Mouse (Mus musculus) heart, embryonic 14.5 days (tissue): ENCODE measurements around the gene Rnaseh2c. TPM values are rescaled to one million over a fixed set of nuclear protein-coding genes. Genes with fewer than 3 reads are reported as not detected.

Experiments
- ATAC-seq: fragments of 200-750 bp; cut with Nextera tagmentation; 2 replicates; pipeline ENCODE4 v1.8.0; 2017; ENCODE audit warnings: low read depth, moderate TSS enrichment; ENCODE audit not compliant: insufficient number of reproducible peaks, insufficient read depth, low FRiP score
- H3K27ac ChIP-seq, 2 experiments: fragments of 200-500 bp in 1 of 2; fragments of 300-500 bp in 1 of 2; sonication (generic) in 1 of 2; replicated peaks in 1 of 2; 2 replicates each; pipeline ENCODE4 v1.5.1; 2012 to 2014; ENCODE audit warnings: low read depth in 2 of 2, low read length in 2 of 2, control low read depth in 1 of 2, mild to moderate bottlenecking in 1 of 2, mixed read lengths in 1 of 2; ENCODE audit not compliant: control insufficient read depth in 1 of 2, insufficient read depth in 1 of 2
- H3K27me3 ChIP-seq: fragments of 300-500 bp; sonication (generic); 2 replicates; pipeline ENCODE4 v1.6.1; 2014; ENCODE audit warnings: mild to moderate bottlenecking, low read length, control low read depth; ENCODE audit not compliant: control insufficient read depth, insufficient read depth
- H3K36me3 ChIP-seq: fragments of 300-500 bp; sonication (generic); 2 replicates; pipeline ENCODE4 v1.6.1; 2014; ENCODE audit warnings: mild to moderate bottlenecking, control low read depth, low read length, mixed read lengths; ENCODE audit not compliant: control insufficient read depth, insufficient read depth
- H3K4me1 ChIP-seq, 2 experiments: fragments of 200-500 bp in 1 of 2; fragments of 300-500 bp in 1 of 2; sonication (generic) in 1 of 2; 2 replicates each; pipeline ENCODE4 v1.6.1; 2012 to 2014; ENCODE audit warnings: low read length in 2 of 2, control low read depth in 1 of 2, mixed read lengths in 1 of 2; ENCODE audit not compliant: control insufficient read depth in 2 of 2, insufficient read depth in 2 of 2
- H3K4me2 ChIP-seq: fragments of 300-500 bp; sonication (generic); 2 replicates; pipeline ENCODE4 v1.6.1; 2014; ENCODE audit warnings: mild to moderate bottlenecking, low read length
- H3K4me3 ChIP-seq, 2 experiments: fragments of 200-500 bp in 1 of 2; fragments of 300-500 bp in 1 of 2; sonication (generic) in 1 of 2; 2 replicates each; pipeline ENCODE4 v1.5.1; 2012 to 2014; ENCODE audit warnings: low read length in 2 of 2, mild to moderate bottlenecking in 2 of 2, control low read depth in 1 of 2, low read depth in 1 of 2, moderate library complexity in 1 of 2; ENCODE audit not compliant: control insufficient read depth in 1 of 2, insufficient read depth in 1 of 2
- H3K9ac ChIP-seq: fragments of 300-500 bp; sonication (generic); 2 replicates; pipeline ENCODE4 v1.6.1; 2014; ENCODE audit warnings: mild to moderate bottlenecking, low read length
- H3K9me3 ChIP-seq: fragments of 300-500 bp; sonication (generic); 2 replicates; pipeline ENCODE4 v1.6.1; 2016; ENCODE audit warnings: low read length, control low read depth; ENCODE audit not compliant: control insufficient read depth
- WGBS: fragments of 180-500 bp; shearing (Covaris S2); extraction: QIAGEN DNeasy Blood & Tissue Kit; methylation state at CpG from one replicate; pipeline ENCODE4 v1.1.7; 2014; 5-methylcytosine and 5-hydroxymethylcytosine counted together
- polyA plus RNA-seq: library from polyadenylated mRNA; unstranded; fragments of >200 nt; fragmentation: Nextera tagmentation; extraction: Ambion mirVana; gene quantifications from 2 replicates; pipeline ENCODE4 v1.2.1, GENCODE M21; 2014

Rnaseh2c gene
- polyA plus RNA-seq, 1 experiment from 2014 or later, result 78.5 TPM

DNA sequence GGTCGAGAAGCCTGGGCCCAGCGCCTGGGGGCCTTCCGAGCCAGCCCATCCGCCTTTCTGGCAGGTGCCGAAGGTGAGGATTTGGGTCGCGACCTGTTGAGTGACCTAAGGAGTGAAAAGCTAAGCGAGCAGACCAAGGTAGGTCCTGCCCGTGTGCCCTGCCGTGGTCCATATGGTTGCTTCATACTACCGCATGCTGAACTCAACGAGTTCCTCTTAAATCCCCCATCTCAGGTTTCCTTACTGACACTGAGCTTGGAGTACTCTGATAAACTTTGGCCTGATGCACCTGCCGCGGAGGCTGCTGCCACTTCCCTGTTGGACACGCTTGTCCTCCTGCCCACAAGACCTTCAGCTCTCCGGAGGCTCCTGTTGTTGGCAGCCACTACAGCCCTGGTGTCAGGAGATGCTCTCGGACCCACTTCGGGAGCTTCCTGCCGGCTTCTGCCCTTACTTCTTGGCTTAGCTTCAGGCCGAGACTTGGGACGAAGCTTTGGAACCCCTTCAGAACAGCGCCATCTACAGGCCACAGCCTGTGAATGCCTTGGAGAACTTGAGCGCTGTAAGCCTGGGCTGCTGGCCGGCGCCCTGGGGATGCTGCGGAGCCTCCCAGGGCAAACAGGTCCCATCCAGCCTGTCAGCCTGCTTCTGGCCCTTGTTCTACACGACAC lies 33.1 kb upstream of the Rnaseh2c start:
- Histone ChIP-seq H3K9ac (peak overlapping the region; percentile 74), H3K27me3 (peaks cover 23% of the 10 kb centered on the region), H3K36me3 (peaks cover 18% of the 10 kb centered on the region), H3K27ac (no peak overlapping the region), H3K4me2 (peak overlapping the region; percentile 98), H3K4me3 (peak overlapping the region; percentile 68 to 87), H3K4me1 (peaks cover 5 to 17% of the 10 kb centered on the region in 2 experiments; a peak in 3 of 4 replicates), H3K9me3 (no peaks in the 10 kb centered on the region)
- WGBS, result 9% methylated on average over 27 of the region's 27 CpGs
- ATAC-seq, result no peak

DNA sequence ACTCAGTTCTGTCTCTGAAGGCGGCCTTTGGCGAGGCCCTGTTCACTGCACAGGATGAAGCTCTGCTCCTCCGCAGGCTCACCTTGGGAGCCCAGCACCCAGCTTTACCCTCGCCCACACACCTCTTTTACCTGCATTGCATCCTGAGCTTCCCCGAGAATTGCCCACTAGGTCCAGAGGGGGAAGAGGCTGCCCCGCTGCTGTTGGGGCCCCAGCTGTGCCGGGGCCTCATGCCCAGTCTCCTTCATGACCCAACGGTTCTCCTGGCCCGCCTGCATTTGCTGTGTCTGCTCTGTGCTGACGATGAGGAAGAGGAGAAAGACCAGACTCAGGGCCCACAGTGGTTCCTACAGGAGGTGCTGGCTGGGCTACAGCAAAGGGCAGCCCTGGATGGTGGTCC lies 32.2 kb upstream of the Rnaseh2c start:
- Histone ChIP-seq H3K9ac (no peak overlapping the region), H3K27me3 (peaks cover 14% of the 10 kb centered on the region)

DNA sequence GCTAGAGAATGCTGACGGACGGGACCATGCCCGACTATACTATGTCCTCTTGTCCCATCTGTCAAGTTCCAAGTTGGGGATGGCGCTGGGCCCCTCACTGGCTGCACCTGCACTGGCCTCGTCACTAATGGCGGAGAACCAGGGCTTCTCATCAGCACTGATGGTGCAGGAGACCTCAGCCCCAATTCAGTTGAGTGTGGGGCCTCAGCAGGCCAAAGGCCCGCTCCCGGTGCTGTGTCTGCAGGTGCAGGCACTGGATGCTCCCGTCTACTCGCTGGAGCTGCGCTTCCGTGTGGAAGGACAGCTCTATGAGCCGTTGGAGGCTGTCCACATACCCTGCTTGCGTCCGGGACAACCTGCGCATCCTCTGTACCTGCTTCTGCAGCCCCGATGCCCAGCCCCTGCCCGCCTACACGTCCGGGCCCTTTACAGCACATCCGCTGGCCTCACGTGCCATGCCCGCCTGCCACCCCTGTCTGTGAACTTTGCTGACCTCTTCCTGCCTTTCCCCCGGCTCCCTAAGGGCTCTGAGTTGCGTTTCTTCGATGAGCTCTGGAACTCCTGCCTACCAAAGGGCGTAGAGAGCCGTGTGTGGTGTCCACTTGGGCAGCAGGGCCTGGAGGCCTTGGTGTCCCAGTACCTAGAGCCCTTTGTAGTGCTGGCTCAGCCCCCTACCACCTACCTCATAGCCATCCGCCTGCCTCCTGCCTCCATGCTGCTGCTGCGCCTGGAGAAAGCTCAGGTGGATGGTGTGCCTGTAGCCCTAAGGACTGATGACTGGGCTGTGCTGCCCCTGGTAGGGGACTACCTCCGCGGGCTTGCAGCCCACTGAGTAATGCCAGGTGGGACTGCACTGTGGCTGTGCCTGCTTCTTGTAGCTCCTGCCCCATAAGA lies 31.1 kb upstream of the Rnaseh2c start:
- no peak overlapping the region for H3K27ac ChIP-seq
- ATAC-seq, result no peak
- H3K9ac ChIP-seq, result no peak overlapping the region
- no peak overlapping the region for H3K4me3 ChIP-seq
- H3K4me1 ChIP-seq, result peaks cover 5 to 17% of the 10 kb centered on the region in 2 experiments; a peak in 3 of 4 replicates
- H3K9me3 ChIP-seq, result no peaks in the 10 kb centered on the region
- H3K36me3 ChIP-seq, result peaks cover 18% of the 10 kb centered on the region
- no peak overlapping the region for H3K4me2 ChIP-seq
- 87% methylated on average over 32 of the region's 32 CpGs for WGBS
- peaks cover 5% of the 10 kb centered on the region for H3K27me3 ChIP-seq

More for the DNA sequence above, 32.2 kb upstream of the Rnaseh2c start:
- H3K36me3 ChIP-seq, result peaks cover 18% of the 10 kb centered on the region
- no peaks in the 10 kb centered on the region for H3K9me3 ChIP-seq
- peaks cover 5 to 17% of the 10 kb centered on the region in 2 experiments; a peak in 3 of 4 replicates for H3K4me1 ChIP-seq
- H3K4me3 ChIP-seq, result no peak overlapping the region
- no peak for ATAC-seq
- H3K4me2 ChIP-seq, result no peak overlapping the region
- no peak overlapping the region for H3K27ac ChIP-seq
- 80% methylated on average over 10 of the region's 10 CpGs for WGBS

DNA sequence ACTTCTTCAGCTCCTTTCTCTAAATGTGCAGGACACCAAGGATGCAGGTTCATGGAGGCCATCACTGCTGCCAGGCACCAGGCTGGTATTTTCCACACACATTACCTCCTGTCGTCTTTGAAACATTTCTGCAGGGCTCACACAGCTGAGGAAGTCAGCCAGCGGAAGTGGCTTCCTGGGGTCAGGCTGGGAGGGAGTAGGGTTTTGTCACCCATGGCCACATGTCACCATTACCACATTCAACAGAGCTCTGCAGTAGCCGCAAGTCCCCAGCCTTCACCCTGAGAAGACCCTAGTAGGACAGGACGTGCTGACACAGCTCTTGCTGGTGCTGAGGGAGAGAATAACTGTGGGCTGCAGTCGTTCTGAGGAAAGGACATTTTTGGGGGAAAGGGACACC lies 29.8 kb upstream of the Rnaseh2c start:
- Histone ChIP-seq H3K4me1 (peaks cover 5 to 14% of the 10 kb centered on the region in 2 experiments; a peak in 3 of 4 replicates), H3K9ac (no peak overlapping the region), H3K9me3 (no peaks in the 10 kb centered on the region), H3K36me3 (peaks cover 18% of the 10 kb centered on the region), H3K27me3 (peaks cover 1% of the 10 kb centered on the region; the same call in 1 of the 2 replicates), H3K4me2 (no peak overlapping the region), H3K4me3 (no peak overlapping the region), H3K27ac (no peak overlapping the region)
- ATAC-seq, result no peak
- 64% methylated on average over 5 of the region's 5 CpGs for WGBS

DNA sequence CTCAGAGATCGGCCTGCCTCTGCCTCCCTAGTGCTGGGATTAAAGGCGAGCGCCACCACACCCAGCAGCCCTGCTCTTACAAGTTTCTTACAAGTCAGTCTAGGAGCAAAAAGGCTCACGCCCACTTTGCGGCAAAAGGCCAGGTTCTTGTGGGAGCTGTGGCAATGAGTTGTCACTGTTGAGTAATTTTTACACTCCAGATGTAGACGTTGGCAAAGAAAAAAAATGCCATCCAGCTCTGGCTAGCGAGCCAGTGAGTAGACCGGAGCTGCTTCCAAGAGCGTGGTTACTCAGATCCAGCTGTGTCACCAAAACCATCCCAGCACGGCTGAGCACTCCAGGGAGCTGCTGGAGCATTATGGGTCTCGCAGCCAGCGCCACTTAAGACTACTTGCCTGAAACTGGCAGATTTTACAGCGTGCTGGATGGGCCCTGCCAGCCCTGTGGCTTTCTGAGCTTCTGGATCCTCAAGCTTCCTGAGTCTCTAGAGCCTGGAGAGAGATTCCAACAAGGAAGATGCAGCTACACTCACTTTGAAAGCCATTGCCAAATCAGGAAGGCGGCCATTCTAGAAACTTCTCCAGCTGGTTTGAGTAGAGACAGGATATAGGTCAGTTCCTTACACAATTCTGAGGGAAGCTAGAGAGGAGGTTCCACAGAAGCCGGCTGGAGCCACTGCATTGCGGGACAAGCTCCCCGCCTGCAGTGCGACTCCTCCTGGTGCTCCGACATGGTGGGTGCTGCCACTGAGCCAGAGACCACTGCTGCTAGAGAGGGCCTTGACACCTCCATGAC lies 29.1 kb upstream of the Rnaseh2c start:
- Histone ChIP-seq H3K4me1 (peaks cover 5 to 10% of the 10 kb centered on the region in 2 experiments; a peak in 3 of 4 replicates), H3K4me2 (no peak overlapping the region), H3K27ac (no peak overlapping the region), H3K36me3 (peaks cover 18% of the 10 kb centered on the region), H3K27me3 (no peaks in the 10 kb centered on the region), H3K9ac (no peak overlapping the region), H3K4me3 (no peak overlapping the region), H3K9me3 (no peaks in the 10 kb centered on the region)
- 83% methylated on average over 19 of the region's 19 CpGs for WGBS
- no peak for ATAC-seq

DNA sequence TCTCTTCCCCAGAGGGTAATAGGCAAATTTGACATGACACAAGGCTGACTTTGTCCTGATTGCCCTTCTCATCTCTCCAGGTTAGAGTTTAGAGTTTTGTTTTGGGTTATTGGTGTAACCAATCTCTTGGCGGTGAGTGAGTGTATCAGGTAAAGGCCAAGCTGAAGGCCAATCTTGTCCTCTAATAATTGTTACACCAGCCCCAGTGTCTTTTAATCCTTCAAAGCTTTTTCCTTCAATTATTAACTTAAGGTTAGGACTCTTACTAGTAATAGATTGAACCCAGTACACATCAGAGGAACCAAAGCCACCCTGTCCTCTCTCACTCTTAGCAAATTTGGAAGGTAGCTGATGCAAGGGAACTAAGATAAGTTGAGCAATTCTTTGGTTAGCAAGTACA lies 26.3 kb upstream of the Rnaseh2c start:
- no peak overlapping the region for H3K4me2 ChIP-seq
- no peaks in the 10 kb centered on the region for H3K4me1 ChIP-seq
- no peaks in the 10 kb centered on the region for H3K9me3 ChIP-seq
- H3K9ac ChIP-seq, result no peak overlapping the region
- peaks cover 8% of the 10 kb centered on the region for H3K36me3 ChIP-seq
- no peak overlapping the region for H3K4me3 ChIP-seq
- ATAC-seq, result no peak
- WGBS, result 94% methylated on average over 1 of the region's 1 CpGs
- no peaks in the 10 kb centered on the region for H3K27me3 ChIP-seq
- no peak overlapping the region for H3K27ac ChIP-seq

DNA sequence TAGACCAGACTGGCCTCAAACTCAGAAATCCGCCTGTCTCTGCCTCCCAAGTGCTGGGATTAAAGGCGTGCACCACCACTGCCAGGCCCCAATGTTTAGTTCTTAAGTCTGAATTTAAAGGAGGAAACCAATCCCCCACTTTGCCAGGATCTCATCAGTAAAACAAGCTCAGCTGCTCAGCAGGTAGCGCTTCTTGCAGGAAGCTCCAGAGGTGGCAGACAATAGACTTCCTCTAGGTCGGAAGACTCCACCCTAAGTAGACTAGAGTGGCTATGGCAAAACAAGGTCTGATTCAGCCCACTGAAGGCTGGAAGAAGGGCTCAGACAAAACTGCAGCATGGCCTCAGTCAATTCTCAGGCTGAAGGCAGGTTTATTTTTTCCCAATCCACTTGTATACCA lies 21.7 kb upstream of the Rnaseh2c start:
- Histone ChIP-seq H3K9ac (no peak overlapping the region), H3K27ac (no peak overlapping the region), H3K4me1 (no peaks in the 10 kb centered on the region), H3K4me2 (no peak overlapping the region), H3K9me3 (no peaks in the 10 kb centered on the region), H3K27me3 (no peaks in the 10 kb centered on the region), H3K36me3 (no peaks in the 10 kb centered on the region), H3K4me3 (no peak overlapping the region)
- WGBS, result 60% methylated on average over 4 of the region's 4 CpGs
- no peak for ATAC-seq
